Mouse (Mus musculus) telencephalon, adult 2 months (tissue): ENCODE measurements around the gene Ttc38.
"Not testable (repeated sequence)": the region's sequence is repeated elsewhere in the genome, so short reads cannot be mapped to it uniquely, and the experiment has no call there.

Source experiments
- DNase-seq: peaks from one replicate; pipeline ENCODE4 v3.0.0-alpha.2; 2011; ENCODE audit warnings: low read depth, low spot score

The Ttc38 gene

GRCm38 (mm10) chr15:85822011-85822359 lies 10.1 kb upstream of the Ttc38 start:
- no peak for DNase-seq

GRCm38 (mm10) chr15:85826676-85827075 lies 5.4 kb upstream of the Ttc38 start:
- DNase-seq = no peak

DNA sequence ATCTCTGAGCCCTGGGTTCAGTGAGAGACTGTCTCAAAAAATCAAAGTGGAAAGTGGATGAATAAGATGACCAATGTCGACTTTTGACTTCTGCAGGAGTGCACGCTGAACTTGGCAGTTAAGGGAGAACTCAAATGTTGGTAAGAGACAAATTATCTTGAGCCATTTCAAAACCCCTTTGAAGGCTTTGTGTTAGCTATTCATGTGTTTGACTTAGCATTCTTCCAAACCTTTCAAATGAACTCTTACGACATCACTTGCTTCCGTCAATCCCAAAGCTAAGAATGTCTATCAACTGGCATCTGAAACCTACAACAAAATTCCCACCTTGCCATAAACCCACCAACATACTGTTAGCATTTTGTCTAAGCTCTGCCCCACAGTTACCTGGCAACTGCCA lies 4.0 kb upstream of the Ttc38 start:
- no peak for DNase-seq

DNA sequence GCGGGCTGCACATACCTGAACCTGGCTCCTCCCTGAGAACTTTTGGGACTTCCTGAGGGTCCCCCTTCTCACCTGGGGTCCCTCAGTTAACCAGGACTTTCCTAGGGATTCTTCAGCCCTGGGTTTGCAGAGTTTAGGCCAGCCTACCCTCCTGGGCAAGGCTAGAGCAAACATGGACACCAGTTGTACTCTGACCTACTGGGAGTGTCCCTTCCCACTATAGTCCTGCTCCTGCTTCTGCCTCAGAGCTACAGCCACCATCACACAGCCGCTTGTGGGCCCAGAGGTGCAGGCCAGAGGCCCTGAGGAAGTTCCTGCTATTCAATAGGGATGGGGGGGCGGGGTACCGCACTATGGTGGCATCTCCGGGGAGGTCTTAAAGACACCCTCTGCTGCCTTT lies 2.6 kb upstream of the Ttc38 start:
- no peak for DNase-seq

DNA sequence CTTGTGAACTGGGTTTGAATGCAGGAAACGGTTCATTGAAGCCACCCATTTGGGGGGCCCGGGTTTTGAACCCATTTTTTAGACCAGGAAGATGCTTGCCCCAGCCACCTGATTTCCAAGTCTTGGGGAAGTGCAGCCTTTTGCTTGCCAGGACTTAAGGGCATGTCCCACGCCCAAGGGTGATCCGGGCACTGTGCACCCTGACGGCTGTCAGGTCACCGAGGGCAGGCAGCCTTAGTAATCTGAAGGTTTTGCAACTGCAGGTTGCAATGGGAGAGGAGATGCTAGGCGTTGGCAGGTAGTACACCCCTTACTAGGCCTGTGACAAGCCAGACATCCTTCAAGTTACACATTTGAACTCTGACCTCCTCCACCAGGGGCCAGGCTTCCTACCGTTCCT lies 493 bp downstream of the Ttc38 start:
- no peak for DNase-seq

GRCm38 (mm10) chr15:85835335-85835734 lies 3.2 kb downstream of the Ttc38 start:
- no peak for DNase-seq

DNA sequence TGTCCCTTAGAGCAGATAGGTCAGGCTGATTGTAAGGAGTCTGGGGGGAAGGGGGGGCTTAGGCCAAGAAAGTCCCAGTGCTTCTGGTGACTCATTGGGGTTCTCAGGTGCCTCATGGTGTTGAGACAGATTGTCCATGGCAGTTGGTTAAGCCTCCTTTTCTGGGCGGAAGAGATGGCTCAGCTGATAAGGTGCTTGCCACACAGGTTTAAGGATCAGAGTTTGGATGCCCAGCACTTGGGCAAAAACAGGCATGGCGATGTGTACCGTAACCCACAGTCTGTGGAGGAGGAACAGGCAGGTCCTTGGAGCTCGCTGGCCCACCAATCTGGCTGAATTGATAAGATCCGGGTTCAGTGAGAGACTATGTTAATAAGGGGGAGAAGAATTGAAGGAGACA lies 4.8 kb downstream of the Ttc38 start:
- DNase-seq = no peak

DNA sequence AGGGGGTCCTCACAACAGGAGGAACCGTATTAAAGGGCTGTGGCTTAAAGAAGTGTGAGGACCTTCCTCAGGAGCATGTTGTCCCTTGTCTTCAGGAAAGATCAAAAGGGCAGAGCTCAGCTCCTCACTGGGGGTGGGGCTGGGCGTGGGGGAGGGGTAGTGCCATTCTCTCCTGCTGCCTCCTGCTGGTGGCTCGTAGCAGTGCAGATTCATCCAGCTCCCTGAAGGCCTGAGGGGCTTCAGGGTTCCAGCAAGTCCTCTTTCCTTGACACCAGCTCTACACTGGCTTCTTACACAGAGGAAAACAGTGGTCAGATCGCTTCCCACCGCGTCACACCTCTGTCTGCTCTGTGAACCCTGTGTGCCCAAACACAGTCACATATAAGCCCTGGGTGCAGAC lies 8.9 kb downstream of the Ttc38 start:
- DNase-seq = no peak

DNA sequence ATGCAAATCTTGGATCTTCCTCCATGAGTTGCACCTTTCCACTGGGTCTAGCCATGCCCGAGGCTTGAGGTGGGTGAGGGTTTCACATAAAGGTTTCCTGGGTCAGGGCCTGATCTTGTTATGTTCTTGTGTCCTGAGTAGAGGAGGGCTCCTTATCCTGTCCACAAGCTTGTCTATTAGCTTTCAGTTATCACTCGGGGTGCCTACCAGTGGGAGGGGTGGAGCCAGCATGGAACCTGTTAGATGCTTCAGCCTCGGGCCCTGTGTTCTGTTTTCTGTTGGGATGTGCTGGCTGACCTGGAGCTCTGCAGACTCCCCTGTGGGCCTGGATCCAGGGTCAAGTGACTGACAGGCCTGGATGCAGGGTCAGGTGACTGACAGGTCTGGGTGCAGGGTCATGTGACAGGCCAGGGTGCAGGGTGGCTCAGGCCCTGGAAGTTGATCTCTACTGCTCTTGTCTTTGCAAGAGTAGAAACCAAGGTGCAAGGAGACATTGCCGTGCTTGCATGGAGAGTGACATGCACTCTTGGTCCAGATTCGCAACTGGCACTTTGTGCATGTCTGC lies 9.8 kb downstream of the Ttc38 start:
- no peak for DNase-seq

GRCm38 (mm10) chr15:85845071-85845470 lies 13.0 kb downstream of the Ttc38 start:
- DNase-seq = no peak

DNA sequence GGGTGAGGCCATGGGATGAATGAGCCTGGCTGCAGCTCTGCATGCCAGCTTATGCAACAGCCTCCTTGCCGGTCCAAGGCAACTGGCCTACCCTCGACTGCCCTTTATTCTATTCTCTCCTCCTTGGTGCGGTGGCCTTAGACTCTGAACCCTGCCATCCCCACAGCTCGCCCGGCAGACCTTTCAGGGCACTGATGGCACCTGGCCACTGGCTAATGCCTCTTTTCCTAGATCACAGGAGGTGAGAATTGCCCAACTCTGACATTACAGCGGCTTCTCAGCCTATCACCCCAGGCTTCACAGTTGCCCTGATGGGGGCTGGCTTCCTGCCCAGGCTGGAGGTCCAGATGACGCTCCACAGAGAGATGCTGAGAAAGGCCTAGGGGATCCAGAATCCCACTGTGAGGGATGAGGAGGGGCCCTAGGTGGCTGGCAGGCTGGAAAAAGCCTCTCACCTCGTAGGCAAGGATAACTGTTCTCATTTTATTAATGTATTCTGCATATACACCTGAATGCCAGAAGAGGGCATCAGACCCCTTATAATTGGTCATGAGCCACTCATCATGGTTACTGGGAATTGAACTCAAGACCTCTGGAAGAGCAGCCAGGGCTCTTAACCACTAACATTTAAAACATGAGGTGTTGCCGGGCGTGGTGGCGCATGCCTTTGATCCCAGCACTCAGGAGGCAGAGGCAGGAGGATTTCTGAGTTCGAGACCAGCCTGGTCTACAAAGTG lies 19.7 kb downstream of the Ttc38 start:
- DNase-seq = no peak

DNA sequence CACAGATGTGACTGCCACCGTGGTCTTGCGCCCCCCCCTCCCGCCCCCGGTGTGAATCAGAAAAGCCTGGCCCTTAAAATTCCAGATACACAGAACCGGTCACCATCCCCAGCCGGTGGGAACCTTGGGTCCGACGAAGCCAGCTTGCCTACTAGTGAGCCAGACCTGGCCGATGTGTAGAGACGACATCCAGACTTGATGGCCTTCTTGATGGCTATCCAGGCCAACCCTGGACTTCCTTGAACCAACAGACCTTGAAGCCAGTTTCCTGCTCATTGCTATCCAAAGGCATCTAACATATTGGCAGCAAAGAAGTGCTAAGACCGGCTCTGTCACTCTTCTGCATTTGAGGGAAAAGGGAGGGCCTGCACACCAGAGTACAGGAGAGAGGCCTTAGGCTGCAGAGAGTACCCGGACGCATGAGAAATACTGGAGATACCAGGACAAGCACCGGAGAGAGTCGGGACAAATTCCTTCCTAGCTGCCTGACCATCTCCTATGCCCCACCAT lies 26.9 kb downstream of the Ttc38 start:
- no peak for DNase-seq

DNA sequence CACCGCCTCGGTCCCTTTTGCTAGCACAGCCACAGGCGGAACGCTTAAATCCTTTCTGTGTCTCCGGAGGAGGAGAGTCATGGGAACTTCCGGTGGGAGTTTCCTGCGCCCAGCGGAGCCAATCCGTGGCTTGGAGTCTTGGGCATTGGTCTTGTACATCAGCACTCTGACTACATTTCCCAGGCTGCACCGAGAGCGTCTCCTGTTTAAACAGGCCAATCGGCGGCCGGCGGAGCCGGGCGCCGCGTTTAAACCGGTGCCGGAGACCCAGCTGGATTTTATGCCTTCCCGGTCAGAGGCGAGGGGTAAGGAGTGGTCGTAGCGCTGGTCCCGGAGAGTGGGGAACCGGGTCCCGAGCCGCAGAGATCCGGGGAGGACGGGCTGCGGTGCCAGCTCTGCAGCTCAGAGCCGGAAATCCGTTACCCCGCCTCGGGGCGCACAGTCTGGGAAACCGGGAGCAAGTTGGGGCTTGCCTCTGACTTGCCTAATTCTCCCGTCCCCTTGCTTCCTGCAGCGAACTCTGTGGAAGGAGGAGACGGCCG lies 27.5 kb downstream of the Ttc38 start, which contains the start of gene Gtse1:
Gene Gtse1, plus strand, starts transcription at position 256 of the 542 bp plus-strand sequence.
- DNase-seq = peak; percentile 98

GRCm38 (mm10) chr15:85865913-85866312 lies 33.8 kb downstream of the Ttc38 start:
- DNase-seq = not testable (repeated sequence)

- peak; percentile 35 for DNase-seq
Measured at GRCm38 (mm10) chr15:85867696-85868095, 35.6 kb downstream of the Ttc38 start.

DNA sequence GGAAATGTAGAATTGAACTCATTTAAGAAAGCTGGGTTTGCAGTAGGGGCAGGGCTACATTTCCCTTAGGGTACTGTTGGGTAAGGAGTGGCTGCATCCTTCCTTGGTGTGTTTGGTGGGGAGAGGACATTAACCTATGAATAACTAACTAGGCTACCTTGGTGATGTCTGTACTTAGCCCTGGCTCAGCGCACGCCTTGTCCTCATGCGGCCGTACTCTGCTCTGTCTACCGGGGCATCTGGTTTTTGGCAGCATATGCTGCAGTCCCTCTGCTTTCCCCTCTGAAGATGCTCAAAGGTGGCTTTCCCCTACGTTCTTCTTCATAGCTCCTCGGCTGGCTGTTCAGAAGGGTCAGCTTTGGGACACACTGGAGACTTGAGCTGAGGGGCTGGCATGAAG lies 45.2 kb downstream of the Ttc38 start:
- DNase-seq = no peak

DNA sequence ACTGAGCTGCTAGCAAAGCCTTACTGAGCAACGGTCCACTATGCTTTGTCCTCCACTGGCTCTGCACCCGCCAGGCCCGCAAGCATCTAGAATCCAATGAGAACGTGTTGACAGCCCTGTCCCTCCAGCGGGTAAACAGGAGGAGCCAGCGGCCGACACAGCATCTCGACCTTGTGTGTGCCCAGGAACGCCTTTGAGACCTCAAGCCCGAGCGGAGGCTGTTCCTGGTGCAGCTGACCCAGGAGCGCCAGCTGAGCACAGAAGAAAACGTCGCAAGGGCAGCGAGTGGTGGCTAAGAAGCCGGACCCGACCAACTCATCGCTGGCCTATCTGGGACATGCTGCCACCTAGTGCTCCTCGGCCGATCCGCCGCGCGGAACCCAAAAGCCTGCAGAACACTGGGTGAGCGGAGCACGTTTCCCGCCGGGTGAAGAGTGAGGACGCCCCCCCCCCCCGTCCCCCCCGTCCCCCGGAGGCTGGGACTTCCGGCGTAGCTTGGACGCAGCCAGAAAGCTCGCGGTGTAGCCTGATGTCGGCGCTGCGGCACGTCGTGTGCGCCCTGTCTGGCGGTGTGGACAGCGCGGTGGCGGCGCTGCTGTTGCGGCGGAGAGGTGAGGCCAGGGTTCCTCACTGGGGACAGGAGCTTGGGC lies 46.9 kb downstream of the Ttc38 start, which contains the start of gene Trmu:
Gene Trmu, plus strand, starts transcription at position 465 of the 650 bp plus-strand sequence.
- peak; percentile 92 for DNase-seq

DNA sequence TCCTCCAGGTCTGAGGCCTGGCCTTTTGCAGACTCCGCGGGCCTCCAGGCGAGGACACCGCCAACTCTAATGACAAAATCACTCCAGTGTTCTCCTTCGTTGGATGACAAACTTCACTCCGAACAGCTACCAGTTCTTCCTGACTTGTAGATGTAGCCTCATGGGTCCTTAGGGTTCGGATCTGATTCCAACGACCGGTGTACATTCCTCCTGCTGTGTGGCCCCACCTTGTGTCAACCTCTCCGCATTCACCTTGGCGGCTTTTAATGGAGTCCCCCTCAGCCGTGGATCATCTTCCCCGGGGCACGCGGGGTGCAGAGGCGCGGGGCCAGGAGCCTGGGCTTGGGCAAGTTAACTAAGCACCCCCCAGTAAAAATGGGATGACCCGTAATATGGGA lies 47.4 kb downstream of the Ttc38 start:
- DNase-seq = no peak

- DNase-seq = no peak
Measured at GRCm38 (mm10) chr15:85885606-85886005, 53.5 kb downstream of the Ttc38 start.

DNA sequence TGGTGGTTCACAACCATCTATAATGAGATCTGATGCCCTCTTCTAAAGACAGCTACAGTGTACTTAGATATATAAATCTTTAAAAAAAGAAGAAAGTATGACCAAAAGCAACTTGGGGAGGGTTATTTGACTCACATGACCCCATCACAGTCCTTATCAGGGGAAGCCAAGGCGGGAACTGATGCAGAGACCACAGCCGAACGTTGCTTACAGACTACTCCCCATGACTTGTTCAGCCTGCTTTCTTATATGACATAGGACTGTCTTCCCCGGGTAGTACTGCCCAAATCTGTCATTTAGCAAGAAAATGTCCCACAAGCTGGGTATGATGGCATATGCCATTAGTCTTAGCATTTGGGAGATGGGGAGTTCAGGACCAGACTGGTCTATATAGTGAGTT lies 57.1 kb downstream of the Ttc38 start:
- DNase-seq = no peak

GRCm38 (mm10) chr15:85891971-85892370 lies 59.9 kb downstream of the Ttc38 start:
- DNase-seq = no peak

DNA sequence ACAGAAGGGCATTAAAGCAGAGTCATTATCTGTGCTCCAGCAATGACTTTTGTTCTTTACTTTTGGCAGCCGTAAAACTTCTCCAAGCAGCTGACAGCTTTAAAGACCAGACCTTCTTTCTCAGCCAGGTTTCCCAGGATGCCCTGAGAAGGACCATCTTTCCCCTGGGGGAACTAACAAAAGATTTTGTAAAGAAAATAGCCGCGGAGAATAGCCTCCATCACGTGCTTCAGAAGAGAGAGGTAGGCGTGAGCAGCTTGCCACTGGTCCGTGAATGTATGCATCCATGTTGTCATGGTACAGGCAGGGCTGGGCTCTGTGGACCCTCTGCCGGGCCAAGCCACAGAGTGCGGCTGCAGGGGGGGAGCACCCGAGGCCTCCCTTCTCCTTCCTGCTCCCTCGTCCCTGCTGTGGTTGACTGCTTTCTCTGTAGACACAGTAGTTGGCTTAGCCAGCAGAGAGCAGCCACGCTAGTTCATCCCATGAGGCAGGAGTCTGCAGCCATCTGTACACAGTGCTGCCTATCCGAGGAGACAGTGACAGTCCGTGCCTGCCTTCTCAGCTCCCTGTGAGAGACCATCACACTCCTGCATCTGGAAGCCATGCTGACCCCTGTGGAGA lies 60.5 kb downstream of the Ttc38 start:
- DNase-seq = no peak
